Mouse (Mus musculus): ENCODE measurements around the gene Serpini1. TPM values are rescaled to one million over a fixed set of nuclear protein-coding genes. Genes with fewer than 3 reads are reported as not detected.
A peak's percentile ranks its signal among the peaks of the same experiment; 100 is the strongest.
"Not testable (repeated sequence)": the region's sequence is repeated elsewhere in the genome, so short reads cannot be mapped to it uniquely, and the experiment has no call there.

Gene Serpini1
- total and polyA plus RNA-seq, 2 experiments from 2014 or later = 91.6 to 168 TPM

GRCm38 (mm10) chr3:75633221-75633620 lies 75.9 kb downstream of the Serpini1 start:
- Histone ChIP-seq H3K9me3 (ENCODE audit: low read length) (no peaks in the 10 kb centered on the region), H3K4me3 (ENCODE audit: low read length) (no peak overlapping the region), H3K4me2 (ENCODE audit: low read depth, low read length) (no peak overlapping the region), H3K9ac (replicated peaks; ENCODE audit: low read length) (no peak overlapping the region), H3K36me3 (ENCODE audit: insufficient read depth, low read length) (no peaks in the 10 kb centered on the region), H3K27ac (peak overlapping the region; percentile 16; the same call in 1 of the 2 replicates), H3K4me1 (ENCODE audit: insufficient read depth, low read length) (no peaks in the 10 kb centered on the region), H3K27me3 (ENCODE audit: insufficient read depth, low read length) (no peaks in the 10 kb centered on the region)
- DNase-seq (ENCODE audit: low spot score) (no peak), ATAC-seq (no peak)
- no peak for TF ChIP-seq CTCF (IDR thresholded peaks at IDR 0.05; ENCODE audit: low read depth)
- WGBS = 88% methylated on average over 1 of the region's 1 CpGs

GRCm38 (mm10) chr3:75633635-75634034 lies 76.3 kb downstream of the Serpini1 start:
- Histone ChIP-seq H3K4me2 (ENCODE audit: low read depth, low read length) (no peak overlapping the region), H3K4me1 (ENCODE audit: insufficient read depth, low read length) (no peaks in the 10 kb centered on the region), H3K9ac (replicated peaks; ENCODE audit: low read length) (no peak overlapping the region), H3K9me3 (ENCODE audit: low read length) (no peaks in the 10 kb centered on the region), H3K27me3 (ENCODE audit: insufficient read depth, low read length) (no peaks in the 10 kb centered on the region), H3K4me3 (ENCODE audit: low read length) (no peak overlapping the region), H3K27ac (peak overlapping the region; percentile 16; the same call in 1 of the 2 replicates), H3K36me3 (ENCODE audit: insufficient read depth, low read length) (no peaks in the 10 kb centered on the region)
- WGBS = 50% methylated on average over 4 of the region's 4 CpGs
- peak; percentile 81 for ATAC-seq
- DNase-seq (ENCODE audit: low spot score) = peak; percentile 33
- TF ChIP-seq CTCF (IDR thresholded peaks at IDR 0.05; ENCODE audit: low read depth) = no peak

GRCm38 (mm10) chr3:75635648-75636047 lies 78.3 kb downstream of the Serpini1 start:
- Histone ChIP-seq H3K4me3 (ENCODE audit: low read length) (no peak overlapping the region), H3K9ac (replicated peaks; ENCODE audit: low read length) (no peak overlapping the region), H3K27me3 (ENCODE audit: insufficient read depth, low read length) (no peaks in the 10 kb centered on the region), H3K36me3 (ENCODE audit: insufficient read depth, low read length) (peaks cover 5% of the 10 kb centered on the region; the same call in 1 of the 2 replicates), H3K4me2 (ENCODE audit: low read depth, low read length) (no peak overlapping the region), H3K27ac (no peak overlapping the region), H3K9me3 (ENCODE audit: low read length) (no peaks in the 10 kb centered on the region), H3K4me1 (ENCODE audit: insufficient read depth, low read length) (no peaks in the 10 kb centered on the region)
- WGBS = 97% methylated on average over 1 of the region's 1 CpGs
- DNase-seq (ENCODE audit: low spot score) = no peak
- TF ChIP-seq CTCF (IDR thresholded peaks at IDR 0.05; ENCODE audit: low read depth) = no peak
- ATAC-seq = no peak

DNA sequence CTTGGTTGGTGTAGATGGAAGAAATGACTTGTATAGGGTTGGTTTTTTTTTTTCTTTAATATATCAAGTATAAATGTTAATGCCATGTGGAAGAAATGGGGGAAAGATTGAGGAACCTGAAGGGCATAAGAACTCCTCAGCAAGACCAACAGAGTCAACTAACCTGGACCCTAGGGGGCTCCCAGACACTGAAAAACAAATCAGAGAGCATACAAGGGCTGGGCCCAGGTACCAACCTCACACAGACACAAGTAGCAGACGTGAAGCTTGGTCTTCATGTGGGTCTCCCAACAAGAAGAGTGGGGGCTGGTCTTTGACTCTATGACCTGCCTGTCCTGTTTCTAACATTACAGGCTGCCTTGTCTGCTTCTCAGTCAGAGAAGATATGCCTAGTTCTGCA lies 82.2 kb downstream of the Serpini1 start:
- DNase-seq (ENCODE audit: low spot score) = no peak
- H3K4me1 ChIP-seq (ENCODE audit: insufficient read depth, low read length) = no peaks in the 10 kb centered on the region
- no peak for TF ChIP-seq CTCF (IDR thresholded peaks at IDR 0.05; ENCODE audit: low read depth)
- no peak overlapping the region for H3K27ac ChIP-seq
- 83% methylated on average over 1 of the region's 1 CpGs for WGBS
- no peak overlapping the region for H3K4me3 ChIP-seq (ENCODE audit: low read length)
- ATAC-seq = no peak
- H3K36me3 ChIP-seq (ENCODE audit: insufficient read depth, low read length) = peaks cover 5% of the 10 kb centered on the region; the same call in 1 of the 2 replicates
- H3K4me2 ChIP-seq (ENCODE audit: low read depth, low read length) = no peak overlapping the region
- H3K9ac ChIP-seq (replicated peaks; ENCODE audit: low read length) = no peak overlapping the region
- no peaks in the 10 kb centered on the region for H3K27me3 ChIP-seq (ENCODE audit: insufficient read depth, low read length)
- no peaks in the 10 kb centered on the region for H3K9me3 ChIP-seq (ENCODE audit: low read length)

- no peak for TF ChIP-seq CTCF (IDR thresholded peaks at IDR 0.05; ENCODE audit: low read depth)
- H3K4me2 ChIP-seq (ENCODE audit: low read depth, low read length) = no peak overlapping the region
- H3K36me3 ChIP-seq (ENCODE audit: insufficient read depth, low read length) = no peaks in the 10 kb centered on the region
- no peak overlapping the region for H3K9ac ChIP-seq (replicated peaks; ENCODE audit: low read length)
- no peak overlapping the region for H3K4me3 ChIP-seq (ENCODE audit: low read length)
- H3K9me3 ChIP-seq (ENCODE audit: low read length) = no peaks in the 10 kb centered on the region
- no peaks in the 10 kb centered on the region for H3K4me1 ChIP-seq (ENCODE audit: insufficient read depth, low read length)
- DNase-seq (ENCODE audit: low spot score) (peak; percentile 31), ATAC-seq (peak; percentile 59)
- no peak overlapping the region for H3K27ac ChIP-seq
- H3K27me3 ChIP-seq (ENCODE audit: insufficient read depth, low read length) = no peaks in the 10 kb centered on the region
Observed at GRCm38 (mm10) chr3:75647542-75647941, 90.2 kb downstream of the Serpini1 start.

- no peak for DNase-seq (ENCODE audit: low spot score)
- Histone ChIP-seq H3K27ac (no peak overlapping the region), H3K27me3 (ENCODE audit: insufficient read depth, low read length) (no peaks in the 10 kb centered on the region), H3K36me3 (ENCODE audit: insufficient read depth, low read length) (no peaks in the 10 kb centered on the region), H3K4me2 (ENCODE audit: low read depth, low read length) (no peak overlapping the region), H3K9me3 (ENCODE audit: low read length) (no peaks in the 10 kb centered on the region), H3K4me3 (ENCODE audit: low read length) (no peak overlapping the region), H3K9ac (replicated peaks; ENCODE audit: low read length) (no peak overlapping the region), H3K4me1 (ENCODE audit: insufficient read depth, low read length) (no peaks in the 10 kb centered on the region)
- TF ChIP-seq CTCF (IDR thresholded peaks at IDR 0.05; ENCODE audit: low read depth) = no peak
- WGBS = 70% methylated on average over 1 of the region's 1 CpGs
- ATAC-seq = no peak
Observed at GRCm38 (mm10) chr3:75648226-75648625, 90.9 kb downstream of the Serpini1 start.

DNA sequence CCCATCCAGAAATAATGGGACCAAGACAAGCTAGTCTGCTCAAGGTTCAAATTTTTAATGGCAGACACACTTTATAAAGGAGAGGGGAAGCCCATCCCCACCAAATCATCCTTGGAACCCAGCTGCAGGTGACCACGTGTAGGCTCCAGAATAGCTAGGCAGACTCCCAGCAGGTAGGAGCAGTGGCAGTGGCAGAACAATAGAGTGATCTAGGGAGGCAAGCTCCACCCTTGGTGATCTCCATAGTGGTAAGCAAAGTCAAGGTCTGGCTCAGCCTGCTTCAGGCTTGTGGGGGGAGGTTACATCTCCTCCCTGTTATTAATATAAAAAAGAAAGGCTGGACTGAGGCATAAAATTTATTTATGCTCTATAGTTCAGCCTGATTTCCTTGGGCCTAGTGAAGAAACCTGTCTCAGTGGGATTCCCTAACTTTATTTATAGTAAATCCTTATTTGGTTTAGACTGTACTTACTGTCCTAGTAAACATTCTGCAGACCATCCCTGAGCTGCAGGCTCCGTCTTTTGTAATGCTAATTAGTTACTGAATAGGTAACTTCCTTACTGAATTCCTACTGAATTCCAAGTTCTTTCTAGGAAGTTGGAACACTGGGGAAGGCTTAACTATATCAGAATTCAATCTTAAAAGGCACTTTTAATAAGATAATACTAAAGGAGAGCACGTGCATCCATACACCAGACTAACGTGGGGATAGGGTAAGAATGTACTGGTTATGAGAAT lies 93.2 kb downstream of the Serpini1 start:
- not testable (repeated sequence) for H3K27me3 ChIP-seq (ENCODE audit: insufficient read depth, low read length); H3K27ac ChIP-seq; H3K9me3 ChIP-seq (ENCODE audit: low read length); DNase-seq (ENCODE audit: low spot score); H3K4me2 ChIP-seq (ENCODE audit: low read depth, low read length); H3K9ac ChIP-seq (replicated peaks; ENCODE audit: low read length); ATAC-seq; H3K4me3 ChIP-seq (ENCODE audit: low read length); H3K4me1 ChIP-seq (ENCODE audit: insufficient read depth, low read length); H3K36me3 ChIP-seq (ENCODE audit: insufficient read depth, low read length)
- WGBS = 57% methylated on average over 4 of the region's 4 CpGs

Data from hindbrain, postnatal 0 days (tissue).